Mouse (Mus musculus) ES-E14 (cell line): Measurements from ENCODE around the gene Adgrl3. TPM values are rescaled to one million over a fixed set of nuclear protein-coding genes. Genes with fewer than 3 reads are reported as not detected.

Experiments used
- DNase-seq: peaks from one replicate; pipeline ENCODE4 v3.0.0-alpha.2; 2013; ENCODE audit warnings: low read depth, low spot score
- H3K27ac ChIP-seq: 2 replicates; pipeline ENCODE4 v1.5.1; 2012; ENCODE audit warnings: low read depth, mild to moderate bottlenecking, low read length, moderate library complexity, mixed read lengths; ENCODE audit not compliant: poor library complexity, insufficient read depth, severe bottlenecking
- H3K36me3 ChIP-seq: 2 replicates; pipeline ENCODE4 v1.6.1; 2012; ENCODE audit warnings: mild to moderate bottlenecking, low read length, moderate library complexity, mixed read lengths; ENCODE audit not compliant: control insufficient read depth, poor library complexity, insufficient read depth, severe bottlenecking
- H3K4me1 ChIP-seq, 2 experiments: fragments of 150-350 bp in 1 of 2; sonication (generic) in 1 of 2; 2 replicates each; pipeline ENCODE4 v1.6.1; 2012; ENCODE audit warnings: low read length in 2 of 2, mild to moderate bottlenecking in 1 of 2, mixed read lengths in 1 of 2; ENCODE audit not compliant: control insufficient read depth in 2 of 2, insufficient read depth in 2 of 2, poor library complexity in 1 of 2
- H3K4me3 ChIP-seq, 2 experiments: fragments of 150-350 bp in 1 of 2; sonication (generic) in 1 of 2; 2 replicates each; pipeline ENCODE4 v1.5.1; 2012; ENCODE audit warnings: low read length in 2 of 2, low read depth in 1 of 2, mild to moderate bottlenecking in 1 of 2, mixed read lengths in 1 of 2; ENCODE audit not compliant: insufficient read depth in 1 of 2, poor library complexity in 1 of 2, severe bottlenecking in 1 of 2
- H3K9ac ChIP-seq: 2 replicates; pipeline ENCODE4 v1.6.1; 2012; ENCODE audit warnings: low read depth, mild to moderate bottlenecking, low read length, mixed read lengths; ENCODE audit not compliant: poor library complexity, insufficient read depth, severe bottlenecking
- H3K9me3 ChIP-seq: fragments of 150-350 bp; sonication (generic); 2 replicates; pipeline ENCODE4 v1.6.1; 2012; ENCODE audit warnings: low read depth, mild to moderate bottlenecking, low read length; ENCODE audit not compliant: control insufficient read depth, insufficient read depth
- CHD2 ChIP-seq: IDR thresholded peaks from 2 replicates; pipeline ENCODE4 v1.6.1; 2014; ENCODE audit warnings: mild to moderate bottlenecking, low read depth, low read length, inconsistent platforms
- HCFC1 ChIP-seq: IDR thresholded peaks from 2 replicates; pipeline ENCODE4 v1.6.1; 2012; ENCODE audit warnings: low read length, inconsistent platforms, borderline replicate concordance; ENCODE audit not compliant: insufficient read depth
- MAFK ChIP-seq: IDR thresholded peaks from 2 replicates; pipeline ENCODE4 v1.6.1; 2014; ENCODE audit warnings: mild to moderate bottlenecking, low read depth, low read length, inconsistent platforms; ENCODE audit not compliant: insufficient read depth
- ZC3H11A ChIP-seq: IDR thresholded peaks from 2 replicates; pipeline ENCODE4 v1.6.1; 2012; ENCODE audit warnings: low read depth, mild to moderate bottlenecking, inconsistent platforms, low read length, borderline replicate concordance
- ZNF384 ChIP-seq: IDR thresholded peaks from 2 replicates; pipeline ENCODE4 v1.6.1; 2012; ENCODE audit warnings: low read depth, low read length, inconsistent platforms
- in situ Hi-C, 2 experiments: fragments of 600-800 bp; cut with MboI; formaldehyde crosslinking; loops; one replicate each; pipeline ENCODE4 v1.15.1; 2025; ENCODE audit warnings: low sequenced_read_pairs in 2 of 2, inconsistent platforms in 1 of 2; ENCODE audit not compliant: unreplicated experiment in 2 of 2
- total RNA-seq: library from RNA; depleted of rRNA; stranded (reverse); fragments of 300-350 nt; gene quantifications from 2 replicates; pipeline ENCODE4 v1.2.3, GENCODE M21; 2012

The Adgrl3 gene
- total RNA-seq, 1 experiment = 5.4 TPM

GRCm38 (mm10) chr5:81436375-81436774 is 416.4 kb downstream of the Adgrl3 start:
- in situ Hi-C loops = no loop called here
- Histone ChIP-seq H3K4me1 (no peaks in the 10 kb centered on the region), H3K9ac (no peak overlapping the region), H3K27ac (no peak overlapping the region), H3K36me3 (no peaks in the 10 kb centered on the region), H3K9me3 (no peaks in the 10 kb centered on the region), H3K4me3 (no peak overlapping the region)
- DNase-seq = no peak
- no peak for TF ChIP-seq HCFC1
- no peak for TF ChIP-seq ZC3H11A
- TF ChIP-seq MAFK = no peak
- TF ChIP-seq CHD2 = no peak

- Histone ChIP-seq H3K27ac (no peak overlapping the region), H3K4me3 (no peak overlapping the region), H3K9ac (no peak overlapping the region), H3K9me3 (no peaks in the 10 kb centered on the region), H3K4me1 (no peaks in the 10 kb centered on the region), H3K36me3 (no peaks in the 10 kb centered on the region)
- no peak for DNase-seq
- in situ Hi-C loops = no loop called here
- no peak for TF ChIP-seq ZC3H11A
- no peak for TF ChIP-seq CHD2
- TF ChIP-seq MAFK = no peak
- no peak for TF ChIP-seq HCFC1
- TF ChIP-seq ZNF384 = no peak
These were observed 422.2 kb downstream of the Adgrl3 start for GRCm38 (mm10) chr5:81442150-81442549.

- Histone ChIP-seq H3K9me3 (no peaks in the 10 kb centered on the region), H3K27ac (no peak overlapping the region)
- TF ChIP-seq HCFC1 (no peak), ZC3H11A (no peak), ZNF384 (no peak), MAFK (no peak), CHD2 (no peak)
These were observed 446.0 kb downstream of the Adgrl3 start for GRCm38 (mm10) chr5:81465971-81466370.

GRCm38 (mm10) chr5:81474681-81475080 is 454.7 kb downstream of the Adgrl3 start:
- H3K9me3 ChIP-seq = no peaks in the 10 kb centered on the region

More at GRCm38 (mm10) chr5:81465971-81466370, 446.0 kb downstream of the Adgrl3 start:
- Histone ChIP-seq H3K36me3 (no peaks in the 10 kb centered on the region), H3K4me3 (no peak overlapping the region), H3K9ac (no peak overlapping the region), H3K4me1 (no peaks in the 10 kb centered on the region)
- no peak for DNase-seq
- in situ Hi-C loops = no loop called here

GRCm38 (mm10) chr5:81475406-81475805 is 455.5 kb downstream of the Adgrl3 start:
- no peak for DNase-seq
- TF ChIP-seq ZC3H11A (no peak), CHD2 (no peak), HCFC1 (no peak), MAFK (no peak), ZNF384 (no peak)
- Histone ChIP-seq H3K36me3 (no peaks in the 10 kb centered on the region), H3K27ac (no peak overlapping the region), H3K4me3 (no peak overlapping the region), H3K9me3 (no peaks in the 10 kb centered on the region), H3K9ac (no peak overlapping the region), H3K4me1 (no peaks in the 10 kb centered on the region)
- in situ Hi-C loops = no loop called here

More at GRCm38 (mm10) chr5:81474681-81475080, 454.7 kb downstream of the Adgrl3 start:
- in situ Hi-C loops = no loop called here
- Histone ChIP-seq H3K4me1 (no peaks in the 10 kb centered on the region), H3K4me3 (no peak overlapping the region), H3K36me3 (no peaks in the 10 kb centered on the region), H3K27ac (no peak overlapping the region), H3K9ac (no peak overlapping the region)
- no peak for DNase-seq
- no peak for TF ChIP-seq CHD2
- TF ChIP-seq ZNF384 = no peak
- no peak for TF ChIP-seq HCFC1
- no peak for TF ChIP-seq ZC3H11A
- TF ChIP-seq MAFK = no peak
